Mouse (Mus musculus) lung, embryonic 14.5 days (tissue): ENCODE measurements at regions not wholly inside any gene's neighbourhood (a gene's known extent, or its start where the extent isn't known, plus 50 kb on each side); places are given as distances from the start of the nearest gene placed in this dataset.

Experiments
- ATAC-seq: fragments of 200-750 bp; cut with Nextera tagmentation; 2 replicates; pipeline ENCODE4 v1.8.0; 2017; ENCODE audit warnings: mild to moderate bottlenecking, moderate TSS enrichment, moderate library complexity; ENCODE audit not compliant: insufficient read depth
- DNase-seq: peaks from one replicate; pipeline ENCODE4 v3.0.0-alpha.2; 2015
- H3K27ac ChIP-seq: fragments of 300-500 bp; sonication (generic); 2 replicates; pipeline ENCODE4 v1.5.1; 2014; ENCODE audit warnings: low read depth, mild to moderate bottlenecking, moderate library complexity
- H3K27me3 ChIP-seq: fragments of 300-500 bp; sonication (generic); 2 replicates; pipeline ENCODE4 v1.6.1; 2014; ENCODE audit warnings: low read length, control low read depth; ENCODE audit not compliant: insufficient read depth
- H3K36me3 ChIP-seq: fragments of 300-500 bp; sonication (generic); 2 replicates; pipeline ENCODE4 v1.6.1; 2014; ENCODE audit warnings: control low read depth; ENCODE audit not compliant: insufficient read depth
- H3K4me1 ChIP-seq: fragments of 300-500 bp; sonication (generic); 2 replicates; pipeline ENCODE4 v1.6.1; 2014; ENCODE audit warnings: antibody characterized with exemption, control low read depth; ENCODE audit not compliant: insufficient read depth
- H3K4me2 ChIP-seq: fragments of 300-500 bp; sonication (generic); 2 replicates; pipeline ENCODE4 v1.6.1; 2014; ENCODE audit warnings: mild to moderate bottlenecking
- H3K4me3 ChIP-seq: fragments of 300-500 bp; sonication (generic); 2 replicates; pipeline ENCODE4 v1.5.1; 2014; ENCODE audit warnings: low read depth, low read length
- H3K9ac ChIP-seq: fragments of 300-500 bp; sonication (generic); 2 replicates; pipeline ENCODE4 v1.6.1; 2014
- H3K9me3 ChIP-seq: fragments of 300-500 bp; sonication (generic); 2 replicates; pipeline ENCODE4 v1.6.1; 2016; ENCODE audit warnings: low read depth, low read length, control low read depth
- CTCF ChIP-seq: IDR thresholded peaks from 2 replicates; pipeline ENCODE4 v1.5.1; 2016; ENCODE audit warnings: antibody characterized with exemption, low read depth
- WGBS: fragments of 180-500 bp; shearing (Covaris S2); extraction: QIAGEN DNeasy Blood & Tissue Kit; methylation state at CpG from one replicate; pipeline ENCODE4 v1.1.7; 2014; 5-methylcytosine and 5-hydroxymethylcytosine counted together

GRCm38 (mm10) chr15:5510056-5510455, 266.1 kb upstream of the Ptger4 start:
- 55% methylated on average over 3 of the region's 3 CpGs for WGBS
- no peak overlapping the region for H3K9ac ChIP-seq
- DNase-seq (no peak), ATAC-seq (no peak)
- TF ChIP-seq CTCF: no peak
- H3K4me2 ChIP-seq: no peak overlapping the region
- H3K4me1 ChIP-seq: no peaks in the 10 kb centered on the region
- H3K27me3 ChIP-seq: no peaks in the 10 kb centered on the region
- no peaks in the 10 kb centered on the region for H3K9me3 ChIP-seq
- H3K4me3 ChIP-seq: no peak overlapping the region
- no peaks in the 10 kb centered on the region for H3K36me3 ChIP-seq
- H3K27ac ChIP-seq: no peak overlapping the region

DNA sequence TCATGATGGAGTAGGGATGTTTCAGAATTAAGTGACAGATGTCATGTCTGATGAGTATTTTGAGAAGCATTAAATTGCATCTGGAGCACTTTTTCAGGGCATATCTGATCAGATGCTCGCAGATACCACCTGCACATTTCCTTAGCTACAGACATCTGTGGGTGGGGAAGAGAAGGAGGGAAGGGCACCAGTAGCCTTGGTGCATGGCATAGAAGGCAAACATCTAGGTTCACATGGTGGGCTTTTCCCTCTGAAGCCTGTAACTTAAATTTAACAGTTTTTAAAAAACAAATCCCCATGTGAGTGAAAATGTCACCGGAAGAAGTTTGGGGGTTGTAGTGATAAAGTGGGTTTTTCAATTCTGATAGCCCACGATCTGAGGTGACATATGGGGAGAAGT, 267.1 kb upstream of the Ptger4 start:
- no peak overlapping the region for H3K4me3 ChIP-seq
- no peaks in the 10 kb centered on the region for H3K4me1 ChIP-seq
- no peak for TF ChIP-seq CTCF
- no peaks in the 10 kb centered on the region for H3K9me3 ChIP-seq
- no peak for ATAC-seq
- no peaks in the 10 kb centered on the region for H3K36me3 ChIP-seq
- H3K27me3 ChIP-seq: no peaks in the 10 kb centered on the region
- H3K9ac ChIP-seq: no peak overlapping the region
- H3K27ac ChIP-seq: no peak overlapping the region
- DNase-seq: no peak
- 78% methylated on average over 3 of the region's 3 CpGs for WGBS
- H3K4me2 ChIP-seq: no peak overlapping the region

GRCm38 (mm10) chr15:5512546-5512945, 268.6 kb upstream of the Ptger4 start:
- no peak for TF ChIP-seq CTCF
- Histone ChIP-seq H3K9me3 (no peaks in the 10 kb centered on the region), H3K4me3 (no peak overlapping the region), H3K27me3 (no peaks in the 10 kb centered on the region), H3K9ac (no peak overlapping the region), H3K27ac (no peak overlapping the region), H3K36me3 (no peaks in the 10 kb centered on the region), H3K4me1 (no peaks in the 10 kb centered on the region; the same call in 1 of the 2 replicates), H3K4me2 (no peak overlapping the region)
- ATAC-seq (no peak), DNase-seq (no peak)
- WGBS: 83% methylated on average over 5 of the region's 5 CpGs

DNA sequence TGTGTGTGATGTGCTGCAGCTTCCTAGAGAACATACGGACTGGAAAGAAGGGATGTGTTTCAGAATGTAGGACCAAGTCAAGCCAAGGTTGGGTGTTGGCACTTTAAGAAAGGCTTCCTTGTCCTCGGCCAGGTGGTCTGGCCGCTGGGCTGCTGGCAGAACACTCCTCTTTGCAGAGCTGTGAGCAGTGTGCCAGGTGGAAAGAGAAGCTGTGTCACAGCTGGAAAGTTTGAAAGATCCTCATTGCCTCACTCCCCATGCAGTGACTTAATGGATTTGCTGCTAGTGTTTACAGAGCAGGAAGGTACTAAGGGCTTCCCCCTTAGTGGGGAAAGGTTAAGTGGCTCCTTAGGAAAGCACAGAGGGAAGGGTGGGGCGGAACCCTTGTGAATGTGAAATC, 269.2 kb upstream of the Ptger4 start:
- peak; percentile 5 for DNase-seq
- H3K27me3 ChIP-seq: no peaks in the 10 kb centered on the region
- no peaks in the 10 kb centered on the region for H3K9me3 ChIP-seq
- H3K9ac ChIP-seq: no peak overlapping the region
- 51% methylated on average over 4 of the region's 4 CpGs for WGBS
- ATAC-seq: peak; percentile 69; the same call in 1 of the 2 replicates
- H3K4me3 ChIP-seq: no peak overlapping the region
- no peak for TF ChIP-seq CTCF
- H3K4me1 ChIP-seq: no peaks in the 10 kb centered on the region; the same call in 1 of the 2 replicates
- H3K4me2 ChIP-seq: no peak overlapping the region
- H3K27ac ChIP-seq: no peak overlapping the region
- no peaks in the 10 kb centered on the region for H3K36me3 ChIP-seq

DNA sequence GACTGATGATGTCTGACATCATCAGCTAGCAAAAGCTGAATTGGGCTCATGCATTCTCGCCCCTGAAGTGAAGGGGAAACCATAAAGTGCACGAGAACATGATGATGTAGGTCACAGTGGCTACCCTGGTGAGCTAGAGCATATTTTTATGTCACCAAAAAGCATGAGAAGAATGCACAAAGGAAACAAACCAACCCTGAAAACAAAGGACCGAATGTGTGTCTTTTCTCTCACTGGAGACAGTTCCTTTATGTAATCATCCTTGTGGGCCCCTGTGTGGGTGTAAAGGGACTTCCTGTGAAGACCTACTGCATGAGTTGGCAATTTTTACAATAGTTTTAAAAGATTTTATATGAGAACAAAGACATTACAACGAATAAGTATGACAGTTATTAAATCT, 270.2 kb upstream of the Ptger4 start:
- H3K4me2 ChIP-seq: no peak overlapping the region
- H3K4me1 ChIP-seq: no peaks in the 10 kb centered on the region; the same call in 1 of the 2 replicates
- no peak for TF ChIP-seq CTCF
- no peaks in the 10 kb centered on the region for H3K36me3 ChIP-seq
- no peak overlapping the region for H3K27ac ChIP-seq
- no peak overlapping the region for H3K4me3 ChIP-seq
- no peaks in the 10 kb centered on the region for H3K9me3 ChIP-seq
- no peak overlapping the region for H3K9ac ChIP-seq
- WGBS: 39% methylated on average over 4 of the region's 4 CpGs
- ATAC-seq (no peak), DNase-seq (no peak)
- no peaks in the 10 kb centered on the region for H3K27me3 ChIP-seq

DNA sequence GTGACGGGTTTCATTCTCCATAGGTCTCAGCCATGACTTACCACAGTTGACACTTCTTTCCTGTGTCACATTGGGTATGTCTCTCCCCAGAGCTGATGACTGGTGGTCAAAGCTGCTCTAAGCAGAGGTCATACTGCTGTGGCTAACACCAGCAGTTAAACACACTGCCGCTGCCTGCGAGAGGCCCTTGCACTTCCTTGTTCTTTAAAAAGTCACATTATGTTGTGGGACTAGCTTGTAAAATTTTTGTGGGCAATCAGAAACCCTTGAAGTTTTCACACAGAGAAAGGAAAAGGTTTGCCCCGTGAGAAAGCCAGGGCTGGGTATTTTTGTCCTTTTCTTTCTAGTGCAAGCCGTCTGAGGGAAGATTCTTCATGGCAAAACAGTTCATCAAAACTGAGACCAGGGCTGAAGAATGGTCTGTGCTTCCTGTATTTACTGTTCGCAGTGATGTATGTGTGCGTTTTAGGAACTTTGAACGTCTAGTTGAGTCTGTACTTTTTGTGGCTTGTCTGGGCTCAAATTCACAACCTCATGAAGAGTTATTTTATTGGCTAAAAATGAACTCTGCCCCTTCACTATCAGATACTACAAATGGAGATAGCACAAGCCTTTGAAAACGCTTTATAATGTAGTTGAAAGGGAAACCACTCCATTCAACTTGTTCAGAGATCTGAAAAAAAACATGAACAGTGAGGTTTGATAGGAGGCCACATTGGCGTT, 273.4 kb upstream of the Ptger4 start:
- peak; percentile 25 for DNase-seq
- Histone ChIP-seq H3K4me2 (no peak overlapping the region), H3K4me3 (no peak overlapping the region), H3K27ac (no peak overlapping the region), H3K4me1 (no peaks in the 10 kb centered on the region; the same call in 1 of the 2 replicates), H3K27me3 (no peaks in the 10 kb centered on the region), H3K36me3 (no peaks in the 10 kb centered on the region), H3K9me3 (no peaks in the 10 kb centered on the region), H3K9ac (no peak overlapping the region)
- no peak for TF ChIP-seq CTCF
- ATAC-seq: no peak
- 41% methylated on average over 10 of the region's 10 CpGs for WGBS

DNA sequence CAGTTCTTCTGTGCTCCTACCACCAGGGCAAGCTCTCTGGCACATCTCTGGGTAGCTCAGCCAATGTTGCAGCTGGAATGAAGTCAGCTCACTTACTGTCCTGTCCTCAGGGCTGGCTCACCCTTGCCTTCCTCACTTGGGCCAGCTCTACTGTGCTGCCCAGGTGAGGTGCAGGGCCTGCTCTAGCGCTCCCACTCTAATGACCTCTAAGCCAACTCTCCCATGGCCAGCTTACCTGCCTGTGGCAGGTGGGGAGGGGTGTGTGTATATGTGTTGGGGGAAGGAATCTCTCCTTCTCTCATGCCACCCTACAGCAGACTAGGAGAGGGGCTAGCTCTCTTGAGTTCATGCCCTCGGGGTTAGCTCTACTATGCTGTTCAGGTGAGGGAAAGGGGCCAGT, 275.6 kb upstream of the Ptger4 start:
- no peak overlapping the region for H3K9ac ChIP-seq
- no peak for TF ChIP-seq CTCF
- no peaks in the 10 kb centered on the region; the same call in 1 of the 2 replicates for H3K4me1 ChIP-seq
- H3K4me3 ChIP-seq: no peak overlapping the region
- ATAC-seq (no peak), DNase-seq (no peak)
- H3K27me3 ChIP-seq: no peaks in the 10 kb centered on the region
- no peaks in the 10 kb centered on the region for H3K36me3 ChIP-seq
- H3K27ac ChIP-seq: no peak overlapping the region
- WGBS: 73% methylated on average over 2 of the region's 2 CpGs
- no peaks in the 10 kb centered on the region for H3K9me3 ChIP-seq
- H3K4me2 ChIP-seq: no peak overlapping the region
